Mouse (Mus musculus): ENCODE measurements around the gene Tnnt2.

GRCm38 (mm10) chr1:135895367-135895766 lies 59.2 kb downstream of the Tnnt2 start:
- no peak for TF ChIP-seq POLR2A (IDR thresholded peaks at IDR 0.05; ENCODE audit: insufficient read depth, low read depth, low read length)
- TF ChIP-seq CTCF (IDR thresholded peaks at IDR 0.05) = no peak

Measured in heart, adult 2 months (tissue).